Mouse (Mus musculus) lung, postnatal 0 days (tissue): ENCODE data around the gene Sh3bp2. TPM values are rescaled to one million over a fixed set of nuclear protein-coding genes. Genes with fewer than 3 reads are reported as not detected.

Source experiments
- ATAC-seq: fragments of 200-750 bp; cut with Nextera tagmentation; 2 replicates; pipeline ENCODE4 v1.8.0; 2017; ENCODE audit warnings: moderate library complexity
- DNase-seq: peaks from one replicate; pipeline ENCODE4 v3.0.0-alpha.2; 2016; ENCODE audit warnings: low spot score
- H3K27ac ChIP-seq: fragments of 300-500 bp; sonication (generic); 2 replicates; pipeline ENCODE4 v1.5.1; 2014; ENCODE audit warnings: antibody characterized with exemption, mild to moderate bottlenecking, low read length, mixed read lengths
- H3K27me3 ChIP-seq: fragments of 300-500 bp; sonication (generic); replicated peaks from 2 replicates; pipeline ENCODE4 v1.6.1; 2014; ENCODE audit warnings: low read length, mixed read lengths; ENCODE audit not compliant: insufficient read depth
- H3K36me3 ChIP-seq: fragments of 300-500 bp; sonication (generic); 2 replicates; pipeline ENCODE4 v1.6.1; 2014; ENCODE audit warnings: low read length, mixed read lengths; ENCODE audit not compliant: insufficient read depth
- H3K4me1 ChIP-seq: fragments of 300-500 bp; sonication (generic); 2 replicates; pipeline ENCODE4 v1.6.1; 2014; ENCODE audit warnings: antibody characterized with exemption, low read depth, low read length, mixed read lengths; ENCODE audit not compliant: insufficient read depth
- H3K4me2 ChIP-seq: fragments of 300-500 bp; sonication (generic); replicated peaks from 2 replicates; pipeline ENCODE4 v1.6.1; 2014; ENCODE audit warnings: low read depth, mild to moderate bottlenecking, low read length, moderate library complexity, mixed read lengths
- H3K4me3 ChIP-seq: fragments of 300-500 bp; sonication (generic); 2 replicates; pipeline ENCODE4 v1.5.1; 2014; ENCODE audit warnings: low read depth, low read length
- H3K9ac ChIP-seq: fragments of 300-500 bp; sonication (generic); replicated peaks from 2 replicates; pipeline ENCODE4 v1.6.1; 2014; ENCODE audit warnings: low read depth, mild to moderate bottlenecking
- H3K9me3 ChIP-seq: fragments of 300-500 bp; sonication (generic); 2 replicates; pipeline ENCODE4 v1.6.1; 2016; ENCODE audit warnings: low read length, mixed read lengths
- CTCF ChIP-seq: IDR thresholded peaks from 2 replicates; pipeline ENCODE4 v1.5.1; 2016; ENCODE audit warnings: antibody characterized with exemption, mild to moderate bottlenecking
- EP300 ChIP-seq: IDR thresholded peaks from 2 replicates; pipeline ENCODE4 v1.6.1; 2016; ENCODE audit warnings: antibody characterized with exemption, mild to moderate bottlenecking, control low read depth
- WGBS: fragments of 180-500 bp; shearing (Covaris S2); extraction: QIAGEN DNeasy Blood & Tissue Kit; methylation state at CpG from one replicate; pipeline ENCODE4 v1.1.7; 2014; 5-methylcytosine and 5-hydroxymethylcytosine counted together
- polyA plus RNA-seq: library from polyadenylated mRNA; unstranded; fragments of >200 nt; fragmentation: Nextera tagmentation; extraction: Ambion mirVana; gene quantifications from 2 replicates; pipeline ENCODE4 v1.2.1, GENCODE M21; 2015

Gene Sh3bp2
- polyA plus RNA-seq, 1 experiment from 2014 or later, result 7.7 TPM

DNA sequence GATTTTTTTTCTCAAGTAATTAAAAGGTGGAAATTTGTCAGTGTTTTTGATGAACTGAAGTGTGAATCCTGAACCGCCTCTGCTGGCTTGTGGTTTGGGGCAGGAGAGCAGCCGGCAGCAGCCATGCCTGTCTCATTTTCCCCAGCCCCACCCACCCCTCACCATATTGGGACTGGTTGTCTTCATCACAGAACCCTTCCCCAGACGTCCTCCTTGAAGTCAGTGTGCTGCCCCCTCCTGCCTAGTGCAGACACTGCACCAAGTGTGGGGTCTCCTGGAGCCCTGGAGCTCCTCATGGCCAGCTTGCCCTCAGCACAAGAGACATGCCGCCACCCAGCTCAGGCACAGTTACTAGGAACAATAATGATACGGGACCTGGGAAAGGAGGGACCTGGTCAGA lies 12.9 kb downstream of the Sh3bp2 start:
- no peak overlapping the region for H3K4me2 ChIP-seq
- DNase-seq (peak; percentile 52), ATAC-seq (peak; percentile 31)
- H3K27me3 ChIP-seq, result no peaks in the 10 kb centered on the region
- H3K4me3 ChIP-seq, result no peak overlapping the region
- H3K36me3 ChIP-seq, result no peaks in the 10 kb centered on the region
- TF ChIP-seq EP300, result no peak
- TF ChIP-seq CTCF, result peak; percentile 63
- no peaks in the 10 kb centered on the region for H3K4me1 ChIP-seq
- H3K9me3 ChIP-seq, result no peaks in the 10 kb centered on the region
- 23% methylated on average over 5 of the region's 5 CpGs for WGBS
- H3K27ac ChIP-seq, result no peak overlapping the region
- no peak overlapping the region for H3K9ac ChIP-seq

DNA sequence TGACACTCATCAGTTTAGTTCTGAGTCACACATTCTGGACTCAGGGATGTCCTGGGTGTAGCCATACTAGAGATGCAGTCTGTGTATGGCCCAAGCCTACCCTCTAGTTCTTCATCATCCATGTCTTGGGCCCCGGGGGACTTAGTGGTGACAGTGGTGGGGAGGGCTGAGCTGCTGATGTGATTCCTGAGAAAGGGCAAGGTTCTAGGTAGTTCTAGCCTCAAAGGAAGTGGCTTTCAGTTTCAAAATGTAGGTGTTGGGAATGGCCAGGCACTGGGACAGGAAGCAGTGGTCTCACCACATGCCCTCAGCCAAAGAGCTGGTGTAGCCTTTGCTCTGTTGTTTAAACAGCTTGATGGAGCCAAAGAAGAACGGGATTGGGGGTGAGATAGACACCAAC lies 13.5 kb downstream of the Sh3bp2 start:
- Histone ChIP-seq H3K9ac (no peak overlapping the region), H3K4me3 (no peak overlapping the region), H3K4me2 (no peak overlapping the region), H3K4me1 (no peaks in the 10 kb centered on the region), H3K36me3 (no peaks in the 10 kb centered on the region), H3K9me3 (no peaks in the 10 kb centered on the region), H3K27ac (no peak overlapping the region), H3K27me3 (no peaks in the 10 kb centered on the region)
- 85% methylated on average over 2 of the region's 2 CpGs for WGBS
- DNase-seq (no peak), ATAC-seq (no peak)
- TF ChIP-seq CTCF (no peak), EP300 (no peak)

DNA sequence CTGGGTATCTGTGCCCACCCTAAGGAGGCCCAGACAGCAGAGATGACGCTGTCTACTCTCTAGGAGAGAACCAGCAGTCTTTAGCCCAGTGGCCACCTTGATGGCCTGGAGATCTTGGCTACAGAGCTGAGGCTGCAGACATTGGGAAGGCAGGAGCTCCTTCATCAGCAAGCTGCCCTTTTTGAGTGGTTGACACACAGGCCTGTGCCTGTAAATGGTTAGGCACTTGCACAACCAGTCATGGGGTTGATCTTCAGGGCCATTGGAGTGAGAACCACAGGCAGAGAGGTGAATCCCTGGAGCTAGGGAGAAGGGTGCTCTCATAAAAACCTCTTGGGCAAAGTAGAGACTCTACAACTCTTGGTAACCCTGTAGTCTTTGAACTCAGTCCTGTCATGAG lies 16.5 kb downstream of the Sh3bp2 start:
- H3K27me3 ChIP-seq, result no peaks in the 10 kb centered on the region
- H3K9me3 ChIP-seq, result no peaks in the 10 kb centered on the region
- H3K36me3 ChIP-seq, result no peaks in the 10 kb centered on the region
- no peak overlapping the region for H3K4me3 ChIP-seq
- 58% methylated on average over 1 of the region's 1 CpGs for WGBS
- H3K4me1 ChIP-seq, result no peaks in the 10 kb centered on the region
- no peak overlapping the region for H3K9ac ChIP-seq
- TF ChIP-seq EP300 (no peak), CTCF (no peak)
- no peak overlapping the region for H3K27ac ChIP-seq
- no peak for DNase-seq
- H3K4me2 ChIP-seq, result no peak overlapping the region
- no peak for ATAC-seq

DNA sequence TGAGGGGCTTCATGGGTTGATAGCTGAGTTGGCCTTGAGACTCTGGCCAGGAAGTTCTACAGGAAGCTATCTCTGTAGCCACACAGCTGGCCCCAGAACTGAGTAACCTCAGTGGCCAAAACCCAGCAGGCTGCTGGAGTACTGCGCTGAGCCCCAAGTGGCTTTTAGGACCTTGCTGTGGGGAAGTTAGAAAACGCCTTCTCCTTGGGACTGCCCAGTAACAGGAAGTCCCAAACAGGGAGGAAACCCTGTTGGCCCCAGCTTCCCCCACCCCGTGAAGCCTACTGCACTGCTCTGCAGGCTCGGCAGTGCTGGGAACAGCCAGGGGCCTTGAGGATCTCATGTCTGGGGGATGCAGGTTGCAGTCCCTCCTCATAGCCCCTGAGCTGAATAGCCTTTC lies 17.5 kb downstream of the Sh3bp2 start:
- Histone ChIP-seq H3K27ac (no peak overlapping the region), H3K36me3 (no peaks in the 10 kb centered on the region), H3K9me3 (no peaks in the 10 kb centered on the region), H3K9ac (no peak overlapping the region), H3K4me1 (no peaks in the 10 kb centered on the region), H3K27me3 (no peaks in the 10 kb centered on the region), H3K4me3 (no peak overlapping the region), H3K4me2 (no peak overlapping the region)
- DNase-seq, result no peak
- TF ChIP-seq EP300, result no peak
- no peak for TF ChIP-seq CTCF
- ATAC-seq, result peak; percentile 52
- WGBS, result 58% methylated on average over 4 of the region's 4 CpGs

DNA sequence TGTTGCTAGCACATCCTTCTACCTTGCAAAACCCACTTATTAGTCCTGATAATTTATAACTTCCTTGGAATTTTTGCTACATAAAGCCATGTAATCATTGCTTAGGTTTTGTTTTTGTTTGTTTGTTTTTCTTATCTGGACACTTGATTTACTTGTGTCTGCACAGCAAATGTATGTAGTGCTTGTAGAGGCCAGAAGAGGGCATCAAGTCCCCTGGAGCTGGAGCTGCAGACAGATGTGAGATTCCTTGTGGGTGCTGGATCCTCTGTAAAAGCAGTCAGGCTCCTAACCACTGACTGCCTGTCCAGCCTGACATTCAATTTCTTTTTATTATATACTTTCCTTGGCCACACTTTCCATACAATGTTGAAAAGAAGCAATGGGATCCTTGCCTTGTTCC lies 21.8 kb downstream of the Sh3bp2 start:
- TF ChIP-seq CTCF (peak; percentile 76), EP300 (no peak)
- no peaks in the 10 kb centered on the region for H3K36me3 ChIP-seq
- H3K4me3 ChIP-seq, result no peak overlapping the region
- peaks cover 3% of the 10 kb centered on the region; the same call in 1 of the 2 replicates for H3K4me1 ChIP-seq
- no peak overlapping the region for H3K4me2 ChIP-seq
- no peaks in the 10 kb centered on the region for H3K27me3 ChIP-seq
- ATAC-seq, result no peak
- H3K9ac ChIP-seq, result no peak overlapping the region
- no peaks in the 10 kb centered on the region for H3K9me3 ChIP-seq
- peak; percentile 55 for DNase-seq
- H3K27ac ChIP-seq, result no peak overlapping the region

DNA sequence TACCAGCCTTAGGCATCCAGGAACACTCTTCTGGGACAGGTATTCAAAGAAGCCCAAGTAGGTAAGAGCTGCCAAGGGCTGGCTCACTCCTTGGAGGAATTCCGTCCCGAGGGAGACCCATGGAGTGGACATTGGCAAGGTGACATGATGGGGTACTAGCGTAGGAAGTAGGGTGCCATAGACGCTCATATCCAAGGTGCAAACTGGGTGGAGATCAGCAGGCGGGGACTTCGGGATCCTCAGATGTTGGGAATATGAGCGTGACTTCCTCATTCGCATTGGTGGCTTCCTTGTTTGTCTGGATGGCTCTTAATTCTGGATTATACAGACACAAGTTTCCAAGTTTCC lies 23.5 kb downstream of the Sh3bp2 start:
- no peaks in the 10 kb centered on the region for H3K9me3 ChIP-seq
- no peak for TF ChIP-seq EP300
- no peak for TF ChIP-seq CTCF
- ATAC-seq (peak; percentile 21), DNase-seq (peak; percentile 42)
- H3K4me2 ChIP-seq, result peak overlapping the region; percentile 94
- H3K27me3 ChIP-seq, result no peaks in the 10 kb centered on the region
- H3K27ac ChIP-seq, result no peak overlapping the region
- 17% methylated on average over 8 of the region's 8 CpGs for WGBS
- H3K36me3 ChIP-seq, result peaks cover 3% of the 10 kb centered on the region; the same call in 1 of the 2 replicates
- H3K9ac ChIP-seq, result peak overlapping the region; percentile 86
- peaks cover 3% of the 10 kb centered on the region; the same call in 1 of the 2 replicates for H3K4me1 ChIP-seq
- peak overlapping the region; percentile 78 for H3K4me3 ChIP-seq
